Mouse (Mus musculus): ENCODE results near the gene Spag9. TPM values are rescaled to one million over a fixed set of nuclear protein-coding genes. Genes with fewer than 3 reads are reported as not detected.

Spag9 gene
- polyA plus RNA-seq, 1 experiment from 2014 or later = 69.9 TPM

GRCm38 (mm10) chr11:93957746-93958145, 38.1 kb upstream of the Spag9 start:
- DNase-seq (ENCODE audit: low spot score) (no peak), ATAC-seq (ENCODE audit: low read depth) (no peak)
- WGBS = 81% methylated on average over 4 of the region's 4 CpGs
- no peak overlapping the region for H3K4me2 ChIP-seq (ENCODE audit: low read depth, low read length)
- H3K9ac ChIP-seq (ENCODE audit: low read depth, low read length) = no peak overlapping the region
- H3K4me1 ChIP-seq (ENCODE audit: control insufficient read depth, insufficient read depth, low read length) = peaks cover 17% of the 10 kb centered on the region
- peaks cover 57% of the 10 kb centered on the region for H3K36me3 ChIP-seq (ENCODE audit: control insufficient read depth, insufficient read depth, low read length)
- H3K27me3 ChIP-seq (replicated peaks; ENCODE audit: control insufficient read depth, insufficient read depth, low read length) = no peaks in the 10 kb centered on the region
- no peak overlapping the region for H3K4me3 ChIP-seq (ENCODE audit: low read depth, low read length)
- H3K9me3 ChIP-seq (ENCODE audit: control insufficient read depth, low read length) = no peaks in the 10 kb centered on the region
- no peak overlapping the region for H3K27ac ChIP-seq (replicated peaks; ENCODE audit: low read depth, low read length)

- H3K4me3 ChIP-seq (ENCODE audit: low read depth, low read length) = no peak overlapping the region
- DNase-seq (ENCODE audit: low spot score) = no peak
- WGBS = 94% methylated on average over 6 of the region's 6 CpGs
- no peak overlapping the region for H3K27ac ChIP-seq (replicated peaks; ENCODE audit: low read depth, low read length)
- no peaks in the 10 kb centered on the region for H3K9me3 ChIP-seq (ENCODE audit: control insufficient read depth, low read length)
- H3K36me3 ChIP-seq (ENCODE audit: control insufficient read depth, insufficient read depth, low read length) = peaks cover 74% of the 10 kb centered on the region
- H3K4me1 ChIP-seq (ENCODE audit: control insufficient read depth, insufficient read depth, low read length) = 0 out of 2 replicates have a peak, but pooled peaks cover 1% of the 10 kb centered on the region
- H3K27me3 ChIP-seq (replicated peaks; ENCODE audit: control insufficient read depth, insufficient read depth, low read length) = no peaks in the 10 kb centered on the region
- no peak for ATAC-seq (ENCODE audit: low read depth)
- no peak overlapping the region for H3K9ac ChIP-seq (ENCODE audit: low read depth, low read length)
- H3K4me2 ChIP-seq (ENCODE audit: low read depth, low read length) = no peak overlapping the region
Observed at GRCm38 (mm10) chr11:93961482-93961881, 34.4 kb upstream of the Spag9 start.

GRCm38 (mm10) chr11:93963013-93963412, 32.9 kb upstream of the Spag9 start:
- Histone ChIP-seq H3K27me3 (replicated peaks; ENCODE audit: control insufficient read depth, insufficient read depth, low read length) (no peaks in the 10 kb centered on the region), H3K36me3 (ENCODE audit: control insufficient read depth, insufficient read depth, low read length) (peaks cover 69% of the 10 kb centered on the region), H3K9ac (ENCODE audit: low read depth, low read length) (no peak overlapping the region), H3K4me1 (ENCODE audit: control insufficient read depth, insufficient read depth, low read length) (peaks cover 5% of the 10 kb centered on the region), H3K4me2 (ENCODE audit: low read depth, low read length) (no peak overlapping the region), H3K4me3 (ENCODE audit: low read depth, low read length) (no peak overlapping the region), H3K27ac (replicated peaks; ENCODE audit: low read depth, low read length) (no peak overlapping the region), H3K9me3 (ENCODE audit: control insufficient read depth, low read length) (no peaks in the 10 kb centered on the region)
- 90% methylated on average over 4 of the region's 4 CpGs for WGBS
- DNase-seq (ENCODE audit: low spot score) (no peak), ATAC-seq (ENCODE audit: low read depth) (no peak)

- no peak for ATAC-seq (ENCODE audit: low read depth)
- WGBS = 89% methylated on average over 6 of the region's 6 CpGs
- peaks cover 48% of the 10 kb centered on the region for H3K36me3 ChIP-seq (ENCODE audit: control insufficient read depth, insufficient read depth, low read length)
Observed at GRCm38 (mm10) chr11:93965391-93965790, 30.5 kb upstream of the Spag9 start.

GRCm38 (mm10) chr11:93967381-93967780, 28.5 kb upstream of the Spag9 start:
- Histone ChIP-seq H3K4me2 (ENCODE audit: low read depth, low read length) (peak overlapping the region; percentile 61), H3K9me3 (ENCODE audit: control insufficient read depth, low read length) (no peaks in the 10 kb centered on the region), H3K27ac (replicated peaks; ENCODE audit: low read depth, low read length) (peak overlapping the region; percentile 70), H3K27me3 (replicated peaks; ENCODE audit: control insufficient read depth, insufficient read depth, low read length) (no peaks in the 10 kb centered on the region), H3K4me1 (ENCODE audit: control insufficient read depth, insufficient read depth, low read length) (peaks cover 9% of the 10 kb centered on the region), H3K4me3 (ENCODE audit: low read depth, low read length) (peak overlapping the region; percentile 72), H3K9ac (ENCODE audit: low read depth, low read length) (peak overlapping the region; percentile 76), H3K36me3 (ENCODE audit: control insufficient read depth, insufficient read depth, low read length) (peaks cover 34% of the 10 kb centered on the region)
- DNase-seq (ENCODE audit: low spot score) = no peak
- no peak for ATAC-seq (ENCODE audit: low read depth)
- 5% methylated on average over 11 of the region's 11 CpGs for WGBS

More at GRCm38 (mm10) chr11:93965391-93965790, 30.5 kb upstream of the Spag9 start:
- no peaks in the 10 kb centered on the region for H3K9me3 ChIP-seq (ENCODE audit: control insufficient read depth, low read length)
- H3K4me3 ChIP-seq (ENCODE audit: low read depth, low read length) = no peak overlapping the region
- no peak overlapping the region for H3K27ac ChIP-seq (replicated peaks; ENCODE audit: low read depth, low read length)
- H3K9ac ChIP-seq (ENCODE audit: low read depth, low read length) = no peak overlapping the region
- no peak overlapping the region for H3K4me2 ChIP-seq (ENCODE audit: low read depth, low read length)
- no peak for DNase-seq (ENCODE audit: low spot score)
- no peaks in the 10 kb centered on the region for H3K27me3 ChIP-seq (replicated peaks; ENCODE audit: control insufficient read depth, insufficient read depth, low read length)
- peaks cover 9% of the 10 kb centered on the region for H3K4me1 ChIP-seq (ENCODE audit: control insufficient read depth, insufficient read depth, low read length)

DNA sequence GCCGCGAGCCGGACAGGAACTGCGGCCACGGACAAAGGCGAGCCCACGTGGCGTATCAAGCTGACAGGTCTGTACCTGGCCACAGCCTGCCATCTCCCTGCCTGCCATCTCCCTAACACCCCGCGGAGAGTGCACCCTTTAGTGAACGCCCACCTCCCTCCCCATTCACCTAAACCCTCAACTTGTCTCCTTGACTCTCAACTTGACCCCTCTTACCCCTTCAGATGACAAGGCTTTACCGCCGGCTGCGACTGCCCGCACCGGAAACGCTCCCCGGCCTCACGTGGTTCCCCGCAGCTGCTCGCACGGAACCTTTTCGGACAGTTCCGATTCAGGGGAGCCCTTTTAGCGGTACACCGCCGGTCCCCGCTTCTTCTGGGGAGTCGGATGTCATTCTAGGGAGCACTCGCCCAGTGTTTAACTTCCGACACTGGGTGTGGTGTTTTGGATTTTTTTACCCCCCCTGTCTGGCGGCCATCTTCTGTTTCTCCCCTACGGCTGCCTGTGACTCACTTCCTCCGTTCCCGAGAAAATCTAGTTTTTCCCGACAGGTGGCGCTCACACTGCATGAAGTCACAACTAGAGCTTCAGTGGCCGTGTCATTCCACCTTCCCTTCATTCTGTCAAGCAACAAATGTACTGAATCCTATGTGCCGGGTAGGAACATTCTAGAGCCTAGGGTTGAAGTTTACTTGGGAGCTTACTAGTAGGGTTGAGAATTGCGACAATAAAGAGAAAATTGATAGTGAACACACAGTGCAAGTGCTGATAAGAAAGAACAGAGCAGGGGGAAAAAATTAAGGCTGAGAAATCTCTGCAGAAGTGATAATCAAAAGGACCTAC, 27.7 kb upstream of the Spag9 start, which contains the start of the genes Gm20390 and Nme1:
Gene Gm20390, minus strand, starts transcription at position 289 of the 843 bp plus-strand sequence.
Gene Nme1, minus strand, starts transcription at position 517 of the 843 bp plus-strand sequence.
- H3K4me1 ChIP-seq (ENCODE audit: control insufficient read depth, insufficient read depth, low read length) = peaks cover 9% of the 10 kb centered on the region
- DNase-seq (ENCODE audit: low spot score) = peak; percentile 99
- no peaks in the 10 kb centered on the region for H3K27me3 ChIP-seq (replicated peaks; ENCODE audit: control insufficient read depth, insufficient read depth, low read length)
- H3K27ac ChIP-seq (replicated peaks; ENCODE audit: low read depth, low read length) = peak within 1 kb of the TSS; percentile 70
- ATAC-seq (ENCODE audit: low read depth) = peak; percentile 96
- peak within 1 kb of the TSS; percentile 76 for H3K9ac ChIP-seq (ENCODE audit: low read depth, low read length)
- WGBS = under 1% methylated on average over 37 of the region's 40 CpGs
- H3K9me3 ChIP-seq (ENCODE audit: control insufficient read depth, low read length) = no peaks in the 10 kb centered on the region
- H3K4me3 ChIP-seq (ENCODE audit: low read depth, low read length) = peak within 1 kb of the TSS; percentile 72
- peaks cover 26% of the 10 kb centered on the region for H3K36me3 ChIP-seq (ENCODE audit: control insufficient read depth, insufficient read depth, low read length)
- H3K4me2 ChIP-seq (ENCODE audit: low read depth, low read length) = peak within 1 kb of the TSS; percentile 61

DNA sequence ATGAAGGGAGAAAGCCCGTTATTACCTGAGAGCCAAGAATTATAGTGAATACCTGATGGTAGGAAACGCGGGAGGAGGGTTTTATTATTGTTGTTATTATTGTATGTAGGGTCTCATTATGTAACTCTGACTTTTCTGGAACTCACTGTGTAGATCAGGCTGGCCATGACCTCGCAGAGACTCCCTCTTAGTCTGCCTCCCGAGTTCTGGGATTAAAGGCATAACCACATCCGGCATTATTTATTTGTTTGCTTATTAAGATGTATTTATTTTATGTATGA, 27.1 kb upstream of the Spag9 start:
- DNase-seq (ENCODE audit: low spot score) = no peak
- peaks cover 20% of the 10 kb centered on the region for H3K36me3 ChIP-seq (ENCODE audit: control insufficient read depth, insufficient read depth, low read length)
- peak overlapping the region; percentile 54 for H3K9ac ChIP-seq (ENCODE audit: low read depth, low read length)
- H3K27ac ChIP-seq (replicated peaks; ENCODE audit: low read depth, low read length) = peak overlapping the region; percentile 65; the same call in 1 of the 2 replicates
- peak overlapping the region; percentile 61 for H3K4me2 ChIP-seq (ENCODE audit: low read depth, low read length)
- ATAC-seq (ENCODE audit: low read depth) = no peak
- no peaks in the 10 kb centered on the region for H3K27me3 ChIP-seq (replicated peaks; ENCODE audit: control insufficient read depth, insufficient read depth, low read length)
- H3K4me1 ChIP-seq (ENCODE audit: control insufficient read depth, insufficient read depth, low read length) = peaks cover 9% of the 10 kb centered on the region
- no peaks in the 10 kb centered on the region for H3K9me3 ChIP-seq (ENCODE audit: control insufficient read depth, low read length)
- 40% methylated on average over 6 of the region's 6 CpGs for WGBS
- peak overlapping the region; percentile 72 for H3K4me3 ChIP-seq (ENCODE audit: low read depth, low read length)

DNA sequence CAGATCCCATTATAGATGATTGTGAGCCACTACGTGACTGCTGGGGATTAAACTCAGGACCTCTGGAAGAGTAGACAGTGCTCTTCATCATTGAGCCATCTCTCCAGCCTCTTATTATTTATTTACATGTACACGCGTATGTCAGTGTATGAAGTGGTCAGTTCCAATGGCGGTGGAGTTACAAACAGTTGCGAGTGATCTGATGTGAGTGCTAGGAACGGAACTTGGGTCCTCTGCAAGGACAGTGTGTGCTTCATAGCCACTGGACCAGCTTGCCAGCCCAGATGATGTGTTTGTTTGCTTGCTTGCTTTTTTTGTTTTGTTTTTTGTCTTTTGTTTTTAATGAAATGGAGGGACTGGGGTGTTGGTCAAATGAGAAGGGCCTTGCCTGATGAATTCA, 26.7 kb upstream of the Spag9 start:
- WGBS = 89% methylated on average over 6 of the region's 6 CpGs
- H3K9ac ChIP-seq (ENCODE audit: low read depth, low read length) = peak overlapping the region; percentile 54; the same call in 1 of the 2 replicates
- peaks cover 9% of the 10 kb centered on the region for H3K4me1 ChIP-seq (ENCODE audit: control insufficient read depth, insufficient read depth, low read length)

DNA sequence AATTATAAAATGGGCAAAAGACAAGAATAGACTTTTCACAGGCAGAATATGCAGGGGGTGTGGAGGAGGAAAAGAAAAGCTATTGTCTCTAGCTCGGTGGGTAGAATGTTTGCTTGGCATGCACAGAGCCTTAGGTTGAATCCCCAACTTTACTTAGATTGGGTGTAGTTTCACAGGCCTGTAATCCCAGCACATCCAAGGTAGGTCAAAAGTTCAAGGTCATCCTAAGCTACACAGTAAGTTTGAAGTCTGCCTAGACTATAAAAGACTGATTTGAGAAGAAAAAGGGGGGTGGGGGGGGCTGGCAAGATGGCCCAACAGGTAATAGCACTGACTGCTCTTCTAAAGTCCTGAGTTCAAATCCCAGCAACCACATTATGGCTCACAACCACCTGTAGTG, 26.1 kb upstream of the Spag9 start:
- ATAC-seq (ENCODE audit: low read depth) (no peak), DNase-seq (ENCODE audit: low spot score) (no peak)
- H3K27ac ChIP-seq (replicated peaks; ENCODE audit: low read depth, low read length) = no peak overlapping the region
- H3K9me3 ChIP-seq (ENCODE audit: control insufficient read depth, low read length) = no peaks in the 10 kb centered on the region
- no peaks in the 10 kb centered on the region for H3K27me3 ChIP-seq (replicated peaks; ENCODE audit: control insufficient read depth, insufficient read depth, low read length)
- H3K9ac ChIP-seq (ENCODE audit: low read depth, low read length) = no peak overlapping the region
- H3K4me2 ChIP-seq (ENCODE audit: low read depth, low read length) = no peak overlapping the region
- WGBS = 83% methylated on average over 1 of the region's 1 CpGs
- H3K4me3 ChIP-seq (ENCODE audit: low read depth, low read length) = no peak overlapping the region
- peaks cover 10% of the 10 kb centered on the region for H3K36me3 ChIP-seq (ENCODE audit: control insufficient read depth, insufficient read depth, low read length)
- peaks cover 9% of the 10 kb centered on the region for H3K4me1 ChIP-seq (ENCODE audit: control insufficient read depth, insufficient read depth, low read length)

More for the DNA sequence above, 26.7 kb upstream of the Spag9 start:
- Histone ChIP-seq H3K27ac (replicated peaks; ENCODE audit: low read depth, low read length) (no peak overlapping the region), H3K36me3 (ENCODE audit: control insufficient read depth, insufficient read depth, low read length) (peaks cover 17% of the 10 kb centered on the region), H3K27me3 (replicated peaks; ENCODE audit: control insufficient read depth, insufficient read depth, low read length) (no peaks in the 10 kb centered on the region), H3K4me2 (ENCODE audit: low read depth, low read length) (peak overlapping the region; percentile 61; the same call in 1 of the 2 replicates), H3K4me3 (ENCODE audit: low read depth, low read length) (no peak overlapping the region), H3K9me3 (ENCODE audit: control insufficient read depth, low read length) (no peaks in the 10 kb centered on the region)
- no peak for ATAC-seq (ENCODE audit: low read depth)
- DNase-seq (ENCODE audit: low spot score) = no peak
